Mouse (Mus musculus) layer of hippocampus, adult 9-11 months (tissue): Measurements from ENCODE around the gene Ccdc51.
"Not testable (repeated sequence)": the region's sequence is repeated elsewhere in the genome, so short reads cannot be mapped to it uniquely, and the experiment has no call there.

Experiments used
- DNase-seq: peaks from one replicate; pipeline ENCODE4 v3.0.0; 2022

The Ccdc51 gene

DNA sequence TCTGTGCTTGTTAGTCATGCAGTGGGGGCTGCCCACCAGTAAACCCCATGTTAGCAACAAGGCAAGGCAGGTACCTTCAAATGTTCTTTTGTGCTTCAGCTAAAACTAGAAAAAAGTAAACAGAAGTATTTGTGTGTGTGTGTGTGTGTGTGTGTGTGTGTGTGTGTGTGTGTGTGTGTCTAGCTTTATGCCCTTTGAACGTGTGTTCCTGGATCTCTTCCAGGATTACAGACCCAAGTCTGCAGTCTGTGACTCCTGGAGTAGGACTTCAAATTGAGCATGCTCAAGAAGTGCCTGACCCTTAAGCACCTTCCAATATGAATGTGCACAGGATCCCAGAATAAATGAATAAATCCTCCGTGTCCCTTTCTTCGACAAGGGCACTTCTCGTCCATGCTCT lies 44.8 kb downstream of the Ccdc51 start:
- no peak for DNase-seq

DNA sequence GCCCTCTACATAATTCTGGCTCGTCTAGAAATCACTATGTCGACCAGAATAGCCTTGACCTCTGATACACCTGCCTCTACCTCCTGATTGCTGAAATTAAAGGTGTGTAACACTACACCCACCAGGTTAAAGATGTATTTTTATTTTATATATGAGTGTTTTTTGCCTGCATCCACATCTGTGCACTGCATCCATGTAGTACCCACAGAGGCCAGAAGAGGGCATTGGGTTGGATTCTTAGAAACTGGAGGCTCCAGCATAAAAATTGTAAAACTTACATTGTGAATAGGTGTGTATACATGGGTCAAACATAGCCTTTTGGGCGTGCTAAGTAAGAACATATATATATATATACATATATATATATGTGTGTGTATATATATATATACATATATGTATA lies 45.9 kb downstream of the Ccdc51 start:
- no peak for DNase-seq

GRCm38 (mm10) chr9:109130076-109130475 lies 47.8 kb downstream of the Ccdc51 start:
- no peak for DNase-seq

- not testable (repeated sequence) for DNase-seq
Measured at GRCm38 (mm10) chr9:109140414-109140813, 58.1 kb downstream of the Ccdc51 start.
